Mouse (Mus musculus): ENCODE results near the gene Olfr1378. TPM values are rescaled to one million over a fixed set of nuclear protein-coding genes. Genes with fewer than 3 reads are reported as not detected.

Olfr1378 gene
- polyA plus RNA-seq, 1 experiment from 2014 or later, result not detected

DNA sequence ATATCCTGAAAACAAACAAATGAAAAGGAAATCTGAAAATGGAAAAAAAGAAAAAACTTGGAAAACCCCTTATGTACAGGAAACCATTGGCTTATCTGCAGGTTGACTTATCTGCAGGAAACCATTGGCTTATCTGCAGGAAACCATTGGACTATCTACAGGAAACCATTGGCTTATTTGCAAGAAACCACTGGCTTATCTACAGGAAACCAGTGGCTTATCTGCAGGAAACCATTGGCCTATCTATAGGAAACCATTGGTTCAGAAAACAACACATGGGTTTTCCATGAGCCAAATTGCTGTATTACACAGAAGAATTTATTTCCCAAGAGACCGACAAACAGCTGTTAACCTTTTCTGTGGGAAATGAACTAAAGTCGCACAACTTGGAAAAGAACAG, 1.4 kb upstream of the Olfr1378 start:
- Histone ChIP-seq H3K36me3 (no peaks in the 10 kb centered on the region), H3K27ac (no peak overlapping the region), H3K4me2 (replicated peaks) (no peak overlapping the region), H3K27me3 (no peaks in the 10 kb centered on the region), H3K4me3 (no peak overlapping the region), H3K9me3 (no peaks in the 10 kb centered on the region), H3K4me1 (no peaks in the 10 kb centered on the region), H3K9ac (no peak overlapping the region)
- no peak for ATAC-seq (ENCODE audit: insufficient number of reproducible peaks, insufficient read depth, low FRiP score, low TSS enrichment)
- 82% methylated on average over 2 of the region's 2 CpGs for whole genome bisulfite sequencing

DNA sequence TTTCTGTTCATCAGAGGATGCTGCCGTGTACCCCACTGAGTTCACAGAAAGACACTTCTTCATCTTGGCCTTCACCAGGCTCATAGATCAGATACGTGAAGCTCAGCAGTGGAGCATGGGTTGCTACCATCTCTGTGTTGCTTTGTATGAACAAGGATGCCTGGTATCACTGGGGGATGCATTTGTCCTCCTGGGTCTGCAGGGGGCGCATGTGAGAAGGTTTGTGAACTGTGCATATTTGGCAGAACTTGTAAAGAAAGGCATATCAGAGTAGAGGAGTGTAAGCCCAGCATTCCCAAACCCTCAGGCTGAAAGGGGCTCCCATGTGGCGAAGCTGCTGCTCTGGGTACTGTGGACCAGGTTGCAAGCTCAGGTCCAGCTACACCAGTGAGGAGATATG, 10.9 kb downstream of the Olfr1378 start:
- WGBS, result 67% methylated on average over 4 of the region's 4 CpGs

DNA sequence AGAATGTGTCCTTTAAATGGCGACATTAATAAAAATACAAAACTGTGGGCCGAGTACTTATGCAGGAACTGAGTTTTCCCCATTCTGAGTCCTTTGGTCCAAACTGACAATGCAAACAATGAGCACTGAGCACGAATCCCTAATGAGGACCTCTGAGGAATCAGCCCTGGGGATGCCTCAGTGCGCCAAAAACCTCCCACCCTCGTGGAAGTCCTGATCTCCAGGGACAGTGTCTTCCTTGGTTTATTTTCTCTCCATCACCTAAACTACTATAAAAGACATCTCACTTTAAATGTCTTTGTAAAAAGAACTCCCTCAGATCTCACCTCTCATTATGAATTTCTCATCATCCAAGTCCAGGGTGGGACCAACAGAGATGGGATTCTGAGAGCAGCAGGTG, 15.3 kb downstream of the Olfr1378 start, which contains the start of gene Olfr1377:
TSS of gene Olfr1377 (plus strand) at position 301 of the 400 bp plus-strand sequence.
- H3K4me3 ChIP-seq, result no peak within 1 kb of the TSS
- no peak for ATAC-seq (ENCODE audit: insufficient number of reproducible peaks, insufficient read depth, low FRiP score, low TSS enrichment)
- no peaks in the 10 kb centered on the region for H3K4me1 ChIP-seq
- no peak within 1 kb of the TSS for H3K9ac ChIP-seq
- H3K9me3 ChIP-seq, result no peaks in the 10 kb centered on the region
- H3K27me3 ChIP-seq, result no peaks in the 10 kb centered on the region
- WGBS, result 71% methylated on average over 5 of the region's 5 CpGs
- no peak within 1 kb of the TSS for H3K27ac ChIP-seq
- no peak within 1 kb of the TSS for H3K4me2 ChIP-seq (replicated peaks)
- no peaks in the 10 kb centered on the region for H3K36me3 ChIP-seq

More for the DNA sequence above, 10.9 kb downstream of the Olfr1378 start:
- no peaks in the 10 kb centered on the region for H3K4me1 ChIP-seq
- no peaks in the 10 kb centered on the region for H3K36me3 ChIP-seq
- no peaks in the 10 kb centered on the region for H3K27me3 ChIP-seq
- no peak overlapping the region for H3K4me3 ChIP-seq
- no peaks in the 10 kb centered on the region for H3K9me3 ChIP-seq
- H3K27ac ChIP-seq, result no peak overlapping the region
- H3K4me2 ChIP-seq (replicated peaks), result no peak overlapping the region
- ATAC-seq (ENCODE audit: insufficient number of reproducible peaks, insufficient read depth, low FRiP score, low TSS enrichment), result no peak
- H3K9ac ChIP-seq, result no peak overlapping the region

DNA sequence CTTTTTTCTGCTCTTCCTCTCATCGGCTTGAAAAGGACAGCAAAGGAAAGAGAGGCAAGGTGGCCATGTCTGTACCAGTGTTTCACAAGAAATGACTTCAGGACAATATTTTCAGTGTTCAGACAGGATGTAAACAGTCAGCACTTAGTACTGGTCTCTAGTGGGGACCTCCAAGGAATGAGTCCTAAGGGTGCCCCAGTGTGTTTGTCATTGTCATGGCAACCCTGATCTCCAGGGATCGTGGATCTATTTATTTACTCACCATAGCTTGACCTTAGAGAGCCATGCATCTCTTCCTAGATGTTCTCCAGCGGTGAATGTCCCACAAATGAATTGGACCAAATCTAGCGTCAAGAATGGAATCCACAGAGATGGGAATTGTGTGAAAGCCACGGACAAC, 37.0 kb downstream of the Olfr1378 start, which contains the start of gene Olfr51:
TSS of gene Olfr51 (plus strand) at position 301 of the 400 bp plus-strand sequence.
- Histone ChIP-seq H3K36me3 (no peaks in the 10 kb centered on the region), H3K27me3 (no peaks in the 10 kb centered on the region), H3K4me1 (no peaks in the 10 kb centered on the region), H3K9me3 (no peaks in the 10 kb centered on the region), H3K4me2 (replicated peaks) (no peak within 1 kb of the TSS), H3K4me3 (no peak within 1 kb of the TSS), H3K9ac (no peak within 1 kb of the TSS), H3K27ac (no peak within 1 kb of the TSS)
- no peak for ATAC-seq (ENCODE audit: insufficient number of reproducible peaks, insufficient read depth, low FRiP score, low TSS enrichment)
- WGBS, result 82% methylated on average over 5 of the region's 5 CpGs

DNA sequence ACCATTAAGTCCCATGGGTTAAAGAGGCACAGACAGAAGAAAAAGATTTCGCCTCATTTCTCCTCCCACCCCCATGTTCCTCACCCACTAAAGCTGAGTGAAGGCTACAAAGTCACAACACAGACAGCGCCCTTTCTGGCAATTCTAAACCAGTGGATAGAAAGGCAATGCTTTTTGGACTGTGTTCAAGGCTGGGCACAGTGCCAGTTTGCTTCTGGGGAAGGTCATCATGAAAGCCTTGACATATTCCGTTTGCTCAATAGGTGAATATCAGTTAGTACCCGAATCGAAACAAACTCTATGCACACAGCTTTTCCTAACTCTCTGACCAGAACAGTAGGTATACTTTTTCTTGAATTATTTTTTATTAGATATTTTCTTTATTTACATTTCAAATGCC, 45.5 kb downstream of the Olfr1378 start:
- H3K4me1 ChIP-seq, result no peaks in the 10 kb centered on the region
- ATAC-seq (ENCODE audit: insufficient number of reproducible peaks, insufficient read depth, low FRiP score, low TSS enrichment), result no peak
- WGBS, result 79% methylated on average over 5 of the region's 5 CpGs
- no peak overlapping the region for H3K4me2 ChIP-seq (replicated peaks)
- no peaks in the 10 kb centered on the region for H3K27me3 ChIP-seq
- no peak overlapping the region for H3K9ac ChIP-seq
- H3K9me3 ChIP-seq, result 0 out of 2 replicates have a peak, but pooled peaks cover 4% of the 10 kb centered on the region
- H3K27ac ChIP-seq, result no peak overlapping the region
- no peak overlapping the region for H3K4me3 ChIP-seq
- no peaks in the 10 kb centered on the region for H3K36me3 ChIP-seq

DNA sequence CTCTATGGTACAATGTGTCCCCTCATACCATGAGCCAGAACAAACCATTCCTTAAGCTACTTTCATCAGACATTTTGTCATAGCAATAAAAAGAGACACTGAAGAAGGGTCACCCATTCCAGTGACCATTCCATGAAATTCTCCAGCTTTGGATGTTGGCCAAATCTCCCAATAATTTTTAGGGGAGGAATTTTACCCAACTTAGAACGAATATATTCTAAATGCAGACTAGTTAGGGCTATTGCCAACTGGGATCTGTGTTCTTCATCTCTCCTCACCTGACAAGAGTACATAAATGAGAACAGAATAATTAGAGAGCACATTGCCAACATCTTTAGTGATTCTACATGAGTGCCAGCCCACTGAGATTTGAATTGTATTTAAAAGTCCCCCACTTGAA, 47.6 kb downstream of the Olfr1378 start, which contains the start of gene Olfr54:
TSS of gene Olfr54 (plus strand) at position 301 of the 400 bp plus-strand sequence.
- ATAC-seq (ENCODE audit: insufficient number of reproducible peaks, insufficient read depth, low FRiP score, low TSS enrichment), result no peak
- Histone ChIP-seq H3K9me3 (0 out of 2 replicates have a peak, but pooled peaks cover 4% of the 10 kb centered on the region), H3K27me3 (no peaks in the 10 kb centered on the region), H3K4me2 (replicated peaks) (no peak within 1 kb of the TSS), H3K9ac (no peak within 1 kb of the TSS), H3K4me1 (no peaks in the 10 kb centered on the region), H3K36me3 (no peaks in the 10 kb centered on the region), H3K4me3 (no peak within 1 kb of the TSS), H3K27ac (no peak within 1 kb of the TSS)
- 72% methylated on average over 1 of the region's 1 CpGs for WGBS

DNA sequence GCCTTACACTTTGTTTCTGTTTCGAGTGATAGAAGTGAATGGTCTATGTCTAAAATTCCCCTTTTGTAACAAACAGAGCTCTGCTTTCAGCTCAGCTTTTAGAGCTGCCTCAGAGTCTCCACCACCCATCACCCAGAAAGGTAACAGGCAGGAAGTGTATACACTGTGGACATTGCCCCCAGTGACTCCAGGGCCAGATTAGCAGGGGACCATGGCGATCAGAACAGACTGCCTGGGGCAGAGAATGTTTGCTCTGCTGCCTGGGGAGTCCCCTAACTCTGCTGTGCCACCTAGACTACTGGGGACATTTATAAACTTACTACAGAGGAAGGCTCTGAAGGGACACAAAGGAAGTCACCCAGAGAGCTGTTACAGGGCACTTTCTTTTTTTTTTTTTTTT, 50.0 kb downstream of the Olfr1378 start:
- no peak for ATAC-seq (ENCODE audit: insufficient number of reproducible peaks, insufficient read depth, low FRiP score, low TSS enrichment)
- H3K4me3 ChIP-seq, result no peak overlapping the region
- no peaks in the 10 kb centered on the region for H3K36me3 ChIP-seq
- H3K9me3 ChIP-seq, result 0 out of 2 replicates have a peak, but pooled peaks cover 3% of the 10 kb centered on the region
- no peaks in the 10 kb centered on the region for H3K4me1 ChIP-seq
- no peak overlapping the region for H3K9ac ChIP-seq
- no peak overlapping the region for H3K4me2 ChIP-seq (replicated peaks)
- no peaks in the 10 kb centered on the region for H3K27me3 ChIP-seq
- WGBS, result 51% methylated on average over 2 of the region's 2 CpGs
- no peak overlapping the region for H3K27ac ChIP-seq

Other genes starting within 250 kb of the Olfr1378 start
- gene Zfp354c, start 138.8 kb upstream of the Olfr1378 start, polyA plus RNA-seq (2016; fragmentation: Nextera tagmentation; extraction: Ambion mirVana), result 53.7 and 54.5 TPM in 2 replicates
- gene Zfp879, start 125.0 kb upstream of the Olfr1378 start, polyA plus RNA-seq (2016; fragmentation: Nextera tagmentation; extraction: Ambion mirVana), result 0.77 and 1.1 TPM in 2 replicates
- not detected in 2 replicates for gene Grm6, start 115.8 kb upstream of the Olfr1378 start, polyA plus RNA-seq (2016; fragmentation: Nextera tagmentation; extraction: Ambion mirVana)
- 13.7 and 15.5 TPM in 2 replicates for gene Zfp454, start 78.9 kb upstream of the Olfr1378 start, polyA plus RNA-seq (2016; fragmentation: Nextera tagmentation; extraction: Ambion mirVana)
- gene Zfp2, start 50.4 kb upstream of the Olfr1378 start, polyA plus RNA-seq (2016; fragmentation: Nextera tagmentation; extraction: Ambion mirVana), result 18.3 and 19.9 TPM in 2 replicates
- 1.6 and 1.8 TPM in 2 replicates for gene Zfp354b, start 34.9 kb upstream of the Olfr1378 start, polyA plus RNA-seq (2016; fragmentation: Nextera tagmentation; extraction: Ambion mirVana)
- gene 4933414I15Rik, start 22.8 kb upstream of the Olfr1378 start, polyA plus RNA-seq (2016; fragmentation: Nextera tagmentation; extraction: Ambion mirVana), result not detected in 2 replicates
- 1.0 TPM in 1 of 2 replicates, not detected in the other for gene Prop1, start 12.8 kb upstream of the Olfr1378 start, polyA plus RNA-seq (2016; fragmentation: Nextera tagmentation; extraction: Ambion mirVana)
- gene Olfr1377, start 15.4 kb downstream of the Olfr1378 start, polyA plus RNA-seq (2016; fragmentation: Nextera tagmentation; extraction: Ambion mirVana), result not detected in 2 replicates
- not detected in 2 replicates for gene Olfr51, start 37.1 kb downstream of the Olfr1378 start, polyA plus RNA-seq (2016; fragmentation: Nextera tagmentation; extraction: Ambion mirVana)
- not detected in 2 replicates for gene Olfr54, start 47.7 kb downstream of the Olfr1378 start, polyA plus RNA-seq (2016; fragmentation: Nextera tagmentation; extraction: Ambion mirVana)
- not detected in 2 replicates for gene Olfr1375, start 81.6 kb downstream of the Olfr1378 start, polyA plus RNA-seq (2016; fragmentation: Nextera tagmentation; extraction: Ambion mirVana)
- gene Zfp354a, start 92.7 kb downstream of the Olfr1378 start, polyA plus RNA-seq (2016; fragmentation: Nextera tagmentation; extraction: Ambion mirVana), result 9.2 and 10.6 TPM in 2 replicates

Measured in embryonic facial prominence, embryonic 12.5 days (tissue).